Mouse (Mus musculus) naive thymus-derived CD4-positive, alpha-beta T cell, adult 2 months (primary cell): ENCODE data around the gene Zfyve28.

Experiments
- DNase-seq: peaks from one replicate; pipeline ENCODE4 v3.0.0-alpha.2; 2011; ENCODE audit warnings: low read depth

Zfyve28 gene

GRCm38 (mm10) chr5:34177091-34177490, 111.2 kb downstream of the Zfyve28 start:
- DNase-seq, result no peak

- no peak for DNase-seq
These were observed 111.6 kb downstream of the Zfyve28 start for GRCm38 (mm10) chr5:34176691-34177090.

- DNase-seq, result no peak
These were observed 112.9 kb downstream of the Zfyve28 start for GRCm38 (mm10) chr5:34175403-34175694.

- DNase-seq, result no peak
These were observed 113.5 kb downstream of the Zfyve28 start for GRCm38 (mm10) chr5:34174550-34175402.

GRCm38 (mm10) chr5:34174021-34174420, 114.2 kb downstream of the Zfyve28 start:
- no peak for DNase-seq

- DNase-seq, result no peak
These were observed 117.5 kb downstream of the Zfyve28 start for GRCm38 (mm10) chr5:34170726-34171125.

GRCm38 (mm10) chr5:34169954-34170353, 118.3 kb downstream of the Zfyve28 start:
- no peak for DNase-seq

GRCm38 (mm10) chr5:34168950-34169891, 119.0 kb downstream of the Zfyve28 start, which contains the start of the genes Poln and Haus3:
Gene Poln, minus strand, starts transcription at chr5:34169448.
Gene Haus3, minus strand, starts transcription at chr5:34169527.
- DNase-seq, result peak; percentile 98

GRCm38 (mm10) chr5:34167857-34168256, 120.4 kb downstream of the Zfyve28 start:
- no peak for DNase-seq

- DNase-seq, result no peak
These were observed 122.5 kb downstream of the Zfyve28 start for GRCm38 (mm10) chr5:34165793-34166192.

GRCm38 (mm10) chr5:34148476-34148875, 139.8 kb downstream of the Zfyve28 start:
- DNase-seq, result no peak

GRCm38 (mm10) chr5:34147554-34147953, 140.7 kb downstream of the Zfyve28 start:
- no peak for DNase-seq
